Mouse (Mus musculus): ENCODE measurements around the gene Fggy. TPM values are rescaled to one million over a fixed set of nuclear protein-coding genes. Genes with fewer than 3 reads are reported as not detected.

The Fggy gene
- polyA plus RNA-seq, 1 experiment from 2014 or later: 7.9 TPM

DNA sequence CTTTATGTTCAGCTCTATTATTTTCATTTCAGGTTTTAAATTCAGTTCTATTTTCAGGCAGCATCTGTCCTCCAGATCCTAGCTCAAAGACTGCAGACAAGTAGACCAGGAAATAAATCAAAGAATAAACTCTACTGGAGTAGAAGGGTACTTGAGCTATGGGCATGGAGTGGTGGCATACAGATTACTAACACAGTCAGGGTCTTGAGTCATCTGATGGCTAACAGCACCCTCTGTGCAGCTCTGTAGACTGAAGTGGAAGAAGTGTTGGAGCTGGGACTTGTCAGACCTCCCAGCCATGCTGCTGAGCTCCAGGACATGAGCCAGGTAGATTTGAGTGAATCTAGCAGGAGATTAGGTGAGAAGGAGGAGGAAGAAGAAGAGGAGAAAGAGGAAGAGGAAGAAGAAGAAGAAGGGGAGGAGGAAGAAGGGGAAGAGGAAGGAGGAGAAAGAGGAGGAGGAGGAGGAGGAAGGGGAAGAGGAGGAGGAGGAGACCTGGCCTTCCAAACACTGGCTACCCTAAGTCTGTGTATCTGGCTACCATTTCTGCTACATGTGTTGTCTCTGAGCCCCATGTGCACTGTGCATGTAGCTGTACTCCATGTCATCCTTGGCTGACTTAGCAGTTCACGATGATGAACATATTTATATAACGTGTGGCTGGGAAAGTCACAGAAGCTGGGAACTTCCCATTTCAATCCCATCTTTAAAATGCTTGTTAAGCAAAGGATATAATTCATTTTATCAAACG lies 91.7 kb downstream of the Fggy start:
- Histone ChIP-seq H3K36me3 (ENCODE audit: control insufficient read depth, insufficient read depth, low read length) (no peaks in the 10 kb centered on the region), H3K27ac (ENCODE audit: low read depth, low read length) (no peak overlapping the region), H3K9ac (ENCODE audit: low read depth, low read length) (no peak overlapping the region), H3K9me3 (ENCODE audit: control insufficient read depth, low read length) (no peaks in the 10 kb centered on the region), H3K4me3 (ENCODE audit: low read depth, low read length) (no peak overlapping the region), H3K4me2 (no peak overlapping the region), H3K27me3 (replicated peaks; ENCODE audit: control insufficient read depth, insufficient read depth, low read length) (no peaks in the 10 kb centered on the region), H3K4me1 (replicated peaks; ENCODE audit: control insufficient read depth, insufficient read depth, low read length) (no peaks in the 10 kb centered on the region; the same call in 1 of the 2 replicates)
- no peak for DNase-seq (ENCODE audit: low spot score)
- ATAC-seq (replicated peaks; ENCODE audit: low FRiP score): no peak
- 79% methylated on average over 3 of the region's 3 CpGs for WGBS

DNA sequence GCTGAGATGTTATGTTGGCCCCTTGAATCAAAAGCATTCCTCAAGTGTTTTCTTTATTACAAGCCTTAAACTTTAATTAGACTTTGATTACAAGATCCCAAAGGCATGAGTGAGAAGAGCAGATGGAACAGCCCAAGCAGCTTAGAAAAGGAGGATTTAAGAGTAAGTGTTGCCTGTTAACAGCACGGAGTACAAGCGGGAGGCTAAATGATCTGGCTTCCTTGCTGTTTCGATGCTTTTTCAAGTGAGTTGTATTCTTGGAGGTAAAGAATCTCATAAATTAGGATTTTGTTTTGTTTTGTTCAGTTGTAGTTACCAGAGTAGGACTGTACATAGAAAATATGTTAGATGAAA lies 92.2 kb downstream of the Fggy start:
- no peaks in the 10 kb centered on the region for H3K27me3 ChIP-seq (replicated peaks; ENCODE audit: control insufficient read depth, insufficient read depth, low read length)
- no peaks in the 10 kb centered on the region for H3K9me3 ChIP-seq (ENCODE audit: control insufficient read depth, low read length)
- WGBS: 89% methylated on average over 3 of the region's 3 CpGs
- H3K9ac ChIP-seq (ENCODE audit: low read depth, low read length): no peak overlapping the region
- H3K4me3 ChIP-seq (ENCODE audit: low read depth, low read length): no peak overlapping the region
- H3K4me2 ChIP-seq: no peak overlapping the region
- no peak for ATAC-seq (replicated peaks; ENCODE audit: low FRiP score)
- no peak for DNase-seq (ENCODE audit: low spot score)
- H3K4me1 ChIP-seq (replicated peaks; ENCODE audit: control insufficient read depth, insufficient read depth, low read length): no peaks in the 10 kb centered on the region; the same call in 1 of the 2 replicates
- no peak overlapping the region for H3K27ac ChIP-seq (ENCODE audit: low read depth, low read length)
- no peaks in the 10 kb centered on the region for H3K36me3 ChIP-seq (ENCODE audit: control insufficient read depth, insufficient read depth, low read length)

DNA sequence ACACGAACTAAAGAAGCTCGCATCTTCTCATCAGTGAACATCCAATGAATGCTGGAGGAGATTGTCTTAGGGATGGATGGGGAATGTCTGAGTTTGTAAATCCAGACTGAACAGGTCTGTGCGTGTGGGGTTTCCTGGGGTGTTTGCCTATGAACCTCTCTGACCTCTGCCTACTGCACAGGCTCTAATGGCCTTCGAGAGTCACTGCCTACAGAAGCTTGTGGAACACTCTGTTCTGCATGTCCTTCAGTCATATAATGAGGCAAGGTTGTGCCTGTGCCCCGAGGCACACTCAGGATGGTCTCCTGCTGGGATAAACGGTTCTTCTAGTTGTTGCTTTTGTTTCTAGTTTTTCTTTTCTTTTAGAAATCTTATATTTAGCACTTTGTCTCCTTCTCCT lies 92.7 kb downstream of the Fggy start:
- Histone ChIP-seq H3K4me2 (no peak overlapping the region), H3K27me3 (replicated peaks; ENCODE audit: control insufficient read depth, insufficient read depth, low read length) (no peaks in the 10 kb centered on the region), H3K36me3 (ENCODE audit: control insufficient read depth, insufficient read depth, low read length) (no peaks in the 10 kb centered on the region), H3K4me1 (replicated peaks; ENCODE audit: control insufficient read depth, insufficient read depth, low read length) (no peaks in the 10 kb centered on the region; the same call in 1 of the 2 replicates), H3K4me3 (ENCODE audit: low read depth, low read length) (no peak overlapping the region), H3K27ac (ENCODE audit: low read depth, low read length) (no peak overlapping the region), H3K9me3 (ENCODE audit: control insufficient read depth, low read length) (no peaks in the 10 kb centered on the region), H3K9ac (ENCODE audit: low read depth, low read length) (no peak overlapping the region)
- ATAC-seq (replicated peaks; ENCODE audit: low FRiP score) (no peak), DNase-seq (ENCODE audit: low spot score) (no peak)
- 79% methylated on average over 6 of the region's 6 CpGs for WGBS

DNA sequence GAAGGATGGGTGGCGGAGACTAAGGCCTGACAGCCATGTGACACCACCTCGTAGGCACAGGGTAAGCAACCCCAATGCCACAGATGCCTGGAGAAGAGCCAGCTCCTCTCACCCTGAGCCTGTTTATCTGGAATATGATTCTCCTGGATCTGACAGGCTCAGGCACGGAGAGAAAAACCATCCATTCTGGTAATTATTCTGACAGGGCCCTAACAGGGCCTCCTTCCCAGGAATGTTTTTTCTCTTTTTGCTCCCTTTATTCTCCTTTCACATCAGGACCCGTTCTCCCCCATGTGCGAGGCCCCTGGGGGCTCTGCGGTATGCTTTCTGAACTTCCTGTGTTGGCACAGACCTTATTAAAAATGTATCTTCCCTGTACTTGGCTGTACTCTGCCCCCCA lies 94.7 kb downstream of the Fggy start:
- Histone ChIP-seq H3K9me3 (ENCODE audit: control insufficient read depth, low read length) (no peaks in the 10 kb centered on the region), H3K36me3 (ENCODE audit: control insufficient read depth, insufficient read depth, low read length) (no peaks in the 10 kb centered on the region), H3K27me3 (replicated peaks; ENCODE audit: control insufficient read depth, insufficient read depth, low read length) (no peaks in the 10 kb centered on the region), H3K9ac (ENCODE audit: low read depth, low read length) (no peak overlapping the region), H3K27ac (ENCODE audit: low read depth, low read length) (peak overlapping the region; percentile 28), H3K4me1 (replicated peaks; ENCODE audit: control insufficient read depth, insufficient read depth, low read length) (no peaks in the 10 kb centered on the region; the same call in 1 of the 2 replicates), H3K4me2 (no peak overlapping the region), H3K4me3 (ENCODE audit: low read depth, low read length) (no peak overlapping the region)
- no peak for DNase-seq (ENCODE audit: low spot score)
- ATAC-seq (replicated peaks; ENCODE audit: low FRiP score): no peak
- WGBS: 46% methylated on average over 6 of the region's 6 CpGs

DNA sequence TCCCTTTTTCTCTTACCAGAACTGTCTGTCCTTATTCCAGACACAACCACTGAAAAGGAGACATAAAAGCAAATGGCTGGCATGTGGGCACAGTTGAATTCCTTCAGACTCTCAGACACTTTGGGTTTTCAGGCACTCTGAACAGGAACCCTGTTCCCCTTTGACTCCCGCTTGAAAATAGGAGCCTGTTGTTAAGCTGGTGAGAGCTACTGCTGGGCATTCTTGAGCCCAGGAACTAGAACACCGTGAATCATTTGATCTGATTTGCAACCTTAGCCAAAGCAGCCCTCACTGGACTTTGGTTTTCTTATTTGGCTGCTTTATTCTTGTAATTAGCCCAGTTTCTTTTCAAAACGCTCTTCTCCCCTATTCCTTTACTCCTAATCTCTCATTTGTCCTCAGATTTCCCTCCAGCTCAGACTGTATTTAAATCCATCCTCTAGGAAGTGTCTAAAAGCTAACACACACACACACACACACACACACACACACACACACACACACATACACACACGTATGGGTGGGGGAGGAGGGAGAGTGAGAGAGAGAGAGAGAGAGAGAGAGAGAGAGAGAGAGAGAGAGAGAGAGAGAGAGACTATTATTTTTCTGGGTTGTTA lies 96.1 kb downstream of the Fggy start:
- Histone ChIP-seq H3K27me3 (replicated peaks; ENCODE audit: control insufficient read depth, insufficient read depth, low read length) (no peaks in the 10 kb centered on the region), H3K4me3 (ENCODE audit: low read depth, low read length) (no peak overlapping the region), H3K4me2 (no peak overlapping the region), H3K4me1 (replicated peaks; ENCODE audit: control insufficient read depth, insufficient read depth, low read length) (no peaks in the 10 kb centered on the region; the same call in 1 of the 2 replicates), H3K9me3 (ENCODE audit: control insufficient read depth, low read length) (no peaks in the 10 kb centered on the region), H3K36me3 (ENCODE audit: control insufficient read depth, insufficient read depth, low read length) (no peaks in the 10 kb centered on the region), H3K9ac (ENCODE audit: low read depth, low read length) (no peak overlapping the region), H3K27ac (ENCODE audit: low read depth, low read length) (no peak overlapping the region)
- DNase-seq (ENCODE audit: low spot score): no peak
- WGBS: 49% methylated on average over 4 of the region's 4 CpGs
- no peak for ATAC-seq (replicated peaks; ENCODE audit: low FRiP score)

DNA sequence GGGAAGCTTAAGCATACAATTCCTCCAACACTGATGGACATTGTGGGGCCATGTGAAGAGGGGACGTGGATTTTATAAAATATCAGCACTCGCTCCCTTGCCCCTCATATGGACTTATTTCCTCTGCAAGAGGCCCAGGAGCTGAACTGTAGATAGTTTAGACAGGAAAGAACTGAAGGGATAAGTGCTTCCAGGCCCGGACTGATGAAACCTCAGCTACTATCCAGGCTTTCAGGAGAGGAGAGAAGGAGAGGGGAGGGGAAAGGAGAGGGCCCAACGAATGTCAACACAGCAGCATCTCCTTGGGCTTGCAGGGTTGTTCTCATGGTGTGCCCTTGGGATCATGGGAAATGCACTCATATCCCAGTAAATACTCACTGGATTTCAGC lies 96.6 kb downstream of the Fggy start:
- H3K4me3 ChIP-seq (ENCODE audit: low read depth, low read length): no peak overlapping the region
- H3K27ac ChIP-seq (ENCODE audit: low read depth, low read length): no peak overlapping the region
- H3K4me2 ChIP-seq: no peak overlapping the region
- no peak for ATAC-seq (replicated peaks; ENCODE audit: low FRiP score)
- no peaks in the 10 kb centered on the region for H3K27me3 ChIP-seq (replicated peaks; ENCODE audit: control insufficient read depth, insufficient read depth, low read length)
- no peaks in the 10 kb centered on the region for H3K9me3 ChIP-seq (ENCODE audit: control insufficient read depth, low read length)
- H3K36me3 ChIP-seq (ENCODE audit: control insufficient read depth, insufficient read depth, low read length): no peaks in the 10 kb centered on the region
- no peak for DNase-seq (ENCODE audit: low spot score)
- H3K4me1 ChIP-seq (replicated peaks; ENCODE audit: control insufficient read depth, insufficient read depth, low read length): no peaks in the 10 kb centered on the region; the same call in 1 of the 2 replicates
- WGBS: 55% methylated on average over 4 of the region's 4 CpGs
- H3K9ac ChIP-seq (ENCODE audit: low read depth, low read length): no peak overlapping the region

DNA sequence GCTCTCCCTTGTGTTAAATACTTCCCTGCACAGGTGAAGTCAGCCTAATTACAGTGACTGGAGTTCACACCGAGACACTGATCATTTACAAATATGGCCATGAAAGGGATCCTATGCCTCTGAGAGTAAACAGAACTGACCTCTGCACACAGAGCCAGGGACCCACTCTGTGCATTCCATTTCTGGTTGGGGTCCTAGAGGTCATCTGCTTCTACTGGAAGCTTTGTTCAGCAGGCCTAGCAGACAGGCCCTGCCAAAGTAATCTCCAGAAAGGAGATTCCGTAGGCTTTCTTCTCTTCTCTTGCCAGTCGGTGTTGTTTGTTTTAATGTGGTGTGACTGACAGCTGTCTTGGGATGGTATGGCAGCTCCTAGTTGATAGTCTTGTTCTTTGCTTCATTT lies 101.7 kb downstream of the Fggy start:
- Histone ChIP-seq H3K9ac (ENCODE audit: low read depth, low read length) (no peak overlapping the region), H3K4me3 (ENCODE audit: low read depth, low read length) (no peak overlapping the region), H3K9me3 (ENCODE audit: control insufficient read depth, low read length) (no peaks in the 10 kb centered on the region), H3K27me3 (replicated peaks; ENCODE audit: control insufficient read depth, insufficient read depth, low read length) (no peaks in the 10 kb centered on the region), H3K36me3 (ENCODE audit: control insufficient read depth, insufficient read depth, low read length) (no peaks in the 10 kb centered on the region), H3K4me1 (replicated peaks; ENCODE audit: control insufficient read depth, insufficient read depth, low read length) (0 out of 2 replicates have a peak, but pooled peaks cover 3% of the 10 kb centered on the region), H3K27ac (ENCODE audit: low read depth, low read length) (no peak overlapping the region; the same call in 1 of the 2 replicates), H3K4me2 (no peak overlapping the region)
- ATAC-seq (replicated peaks; ENCODE audit: low FRiP score): no peak
- no peak for DNase-seq (ENCODE audit: low spot score)
- WGBS: 40% methylated on average over 3 of the region's 3 CpGs

DNA sequence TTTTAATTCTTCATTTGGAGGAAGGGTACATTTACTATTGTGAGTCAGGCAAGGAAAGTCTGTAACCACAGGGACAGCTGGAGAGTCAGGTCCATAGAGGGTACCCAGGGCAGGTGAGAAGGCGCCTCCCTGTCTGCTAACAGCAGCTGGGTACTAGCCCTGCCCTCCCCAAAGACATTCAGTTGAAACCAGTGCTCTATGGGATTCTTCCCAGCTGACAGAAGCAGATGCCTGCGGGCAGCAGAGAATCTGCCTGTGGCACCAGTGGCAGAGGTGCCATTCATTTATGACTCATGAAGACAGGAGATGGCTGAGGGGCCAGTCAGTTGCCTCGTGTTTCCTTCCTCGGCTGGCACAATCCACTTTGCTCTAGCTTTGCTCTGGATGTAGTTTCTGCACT lies 106.3 kb downstream of the Fggy start:
- Histone ChIP-seq H3K4me1 (replicated peaks; ENCODE audit: control insufficient read depth, insufficient read depth, low read length) (0 out of 2 replicates have a peak, but pooled peaks cover 3% of the 10 kb centered on the region), H3K27ac (ENCODE audit: low read depth, low read length) (no peak overlapping the region), H3K4me3 (ENCODE audit: low read depth, low read length) (no peak overlapping the region), H3K36me3 (ENCODE audit: control insufficient read depth, insufficient read depth, low read length) (no peaks in the 10 kb centered on the region), H3K9me3 (ENCODE audit: control insufficient read depth, low read length) (no peaks in the 10 kb centered on the region), H3K9ac (ENCODE audit: low read depth, low read length) (no peak overlapping the region), H3K27me3 (replicated peaks; ENCODE audit: control insufficient read depth, insufficient read depth, low read length) (no peaks in the 10 kb centered on the region), H3K4me2 (no peak overlapping the region)
- ATAC-seq (replicated peaks; ENCODE audit: low FRiP score): no peak
- DNase-seq (ENCODE audit: low spot score): no peak
- WGBS: 82% methylated on average over 4 of the region's 4 CpGs

DNA sequence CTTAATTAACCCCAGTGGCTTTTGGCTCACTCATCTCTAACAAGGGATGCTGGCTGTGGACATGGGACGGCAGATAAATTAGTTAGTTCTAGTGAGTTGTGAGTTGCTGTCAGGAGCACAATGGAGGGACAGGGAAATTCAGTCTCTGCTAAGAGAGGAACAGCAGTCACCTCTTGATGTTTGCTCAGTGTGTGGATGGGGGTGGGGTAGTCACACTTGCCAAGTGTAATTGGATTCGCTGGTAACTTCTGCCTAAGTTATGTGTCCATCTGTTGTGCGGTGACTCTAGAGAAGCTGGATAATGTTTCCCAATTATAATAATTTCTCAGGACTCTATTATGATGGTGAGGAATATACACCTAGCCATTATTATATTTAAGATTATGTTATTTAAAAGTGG lies 107.0 kb downstream of the Fggy start:
- Histone ChIP-seq H3K4me1 (replicated peaks; ENCODE audit: control insufficient read depth, insufficient read depth, low read length) (no peaks in the 10 kb centered on the region), H3K27ac (ENCODE audit: low read depth, low read length) (no peak overlapping the region), H3K9ac (ENCODE audit: low read depth, low read length) (no peak overlapping the region), H3K4me2 (no peak overlapping the region), H3K36me3 (ENCODE audit: control insufficient read depth, insufficient read depth, low read length) (no peaks in the 10 kb centered on the region), H3K9me3 (ENCODE audit: control insufficient read depth, low read length) (no peaks in the 10 kb centered on the region), H3K27me3 (replicated peaks; ENCODE audit: control insufficient read depth, insufficient read depth, low read length) (no peaks in the 10 kb centered on the region), H3K4me3 (ENCODE audit: low read depth, low read length) (no peak overlapping the region)
- ATAC-seq (replicated peaks; ENCODE audit: low FRiP score): no peak
- no peak for DNase-seq (ENCODE audit: low spot score)
- 80% methylated on average over 3 of the region's 3 CpGs for WGBS
